Mouse (Mus musculus): ENCODE data around the gene Ampd3.

Gene Ampd3

DNA sequence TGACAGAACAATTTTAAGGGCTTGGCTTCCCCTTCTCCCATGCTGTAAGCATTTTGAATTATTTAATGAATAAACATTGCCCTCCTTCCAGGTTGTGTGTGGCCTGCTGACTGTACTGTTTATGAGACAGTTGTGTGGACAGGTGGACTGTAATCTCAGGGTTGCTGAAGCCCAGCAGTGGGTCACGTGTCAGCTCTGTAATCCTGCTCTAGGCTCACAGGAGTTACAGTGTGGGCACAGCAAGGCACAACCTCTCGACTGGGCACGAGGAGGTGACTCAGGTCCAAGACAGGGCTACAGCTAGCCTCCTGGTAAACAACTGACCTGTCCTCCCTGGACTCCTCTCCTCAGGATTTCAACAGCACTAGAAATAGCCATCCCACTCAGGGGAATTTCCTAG is 4.3 kb downstream of the Ampd3 start:
- DNase-seq: no peak

DNA sequence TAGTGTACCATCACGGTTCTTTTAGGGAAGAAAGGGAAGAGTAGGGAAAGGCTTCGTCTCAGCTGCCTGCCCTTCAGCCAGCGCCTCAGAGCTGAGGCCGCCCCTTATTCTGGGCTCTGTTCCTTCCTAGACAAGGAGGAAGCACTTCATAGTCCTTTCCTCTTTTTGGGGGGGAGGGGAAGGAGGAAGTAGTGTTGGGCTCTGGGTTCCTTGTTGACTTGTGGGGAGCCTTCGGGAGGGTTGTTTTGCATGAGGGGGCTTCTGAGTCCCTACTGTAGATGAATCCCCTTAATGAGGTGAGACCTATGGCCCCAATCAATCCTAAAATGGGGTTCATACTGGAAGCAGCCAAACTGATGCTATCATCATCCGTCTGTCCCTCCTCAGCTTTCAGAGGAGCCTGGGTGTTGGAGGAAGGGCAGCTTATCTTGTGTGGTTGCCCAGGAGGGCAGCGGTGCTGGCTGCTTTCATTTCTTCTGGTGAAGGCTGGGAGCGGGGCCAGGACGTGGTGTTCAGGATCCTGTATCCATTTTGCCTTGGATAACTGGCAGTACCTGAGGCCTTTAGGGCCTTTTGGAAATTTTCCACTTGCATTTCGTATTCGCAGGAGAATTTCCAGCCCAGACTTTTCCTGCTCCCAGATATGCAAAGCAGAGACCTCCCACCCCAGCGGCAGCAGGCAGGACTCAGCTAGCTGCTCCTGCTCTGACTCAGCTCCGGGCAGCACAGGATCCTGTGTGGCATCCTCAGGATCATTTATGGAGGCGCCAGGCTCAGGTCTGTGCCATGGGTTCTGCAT is 5.4 kb downstream of the Ampd3 start:
- peak; percentile 62 for DNase-seq

DNA sequence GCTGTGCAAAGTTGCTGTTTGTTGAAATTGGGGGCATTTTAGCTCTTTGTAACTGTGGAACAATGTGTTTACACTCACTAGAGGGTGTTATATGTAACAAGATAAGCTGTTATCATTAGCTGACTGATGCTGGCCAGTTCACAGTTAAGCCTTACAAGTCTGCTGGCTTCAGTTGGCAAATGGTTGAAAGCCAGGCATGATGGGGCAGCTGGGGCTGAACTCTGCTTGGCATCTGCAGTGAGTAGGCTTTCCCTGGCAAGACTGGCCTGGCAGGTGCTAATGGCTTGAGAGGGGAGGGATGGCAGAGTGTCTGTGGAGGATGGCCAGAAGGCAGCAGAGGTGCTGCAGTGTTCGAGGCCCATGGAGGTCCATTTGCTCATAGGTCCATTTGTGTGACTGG is 6.1 kb downstream of the Ampd3 start:
- peak; percentile 51 for DNase-seq

DNA sequence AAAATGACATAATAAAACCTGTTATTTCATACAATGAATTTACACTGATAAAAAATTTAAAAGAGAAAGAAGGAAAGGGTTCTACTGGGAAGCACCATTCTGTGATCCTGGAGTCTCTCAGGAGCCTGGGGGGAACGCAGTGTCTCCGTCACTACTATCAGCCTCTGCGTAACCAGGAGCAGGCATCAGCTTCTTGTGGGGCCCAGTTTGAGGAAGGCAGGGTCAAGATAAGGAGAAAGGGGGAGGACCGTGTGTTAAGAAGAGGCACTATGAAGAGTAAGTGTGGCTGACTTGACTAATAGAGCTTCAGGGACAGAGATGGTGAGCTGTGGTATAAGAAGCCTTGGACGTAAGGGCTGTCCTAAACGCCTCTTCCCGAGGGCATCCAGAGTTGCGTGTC is 6.7 kb downstream of the Ampd3 start:
- DNase-seq: no peak

DNA sequence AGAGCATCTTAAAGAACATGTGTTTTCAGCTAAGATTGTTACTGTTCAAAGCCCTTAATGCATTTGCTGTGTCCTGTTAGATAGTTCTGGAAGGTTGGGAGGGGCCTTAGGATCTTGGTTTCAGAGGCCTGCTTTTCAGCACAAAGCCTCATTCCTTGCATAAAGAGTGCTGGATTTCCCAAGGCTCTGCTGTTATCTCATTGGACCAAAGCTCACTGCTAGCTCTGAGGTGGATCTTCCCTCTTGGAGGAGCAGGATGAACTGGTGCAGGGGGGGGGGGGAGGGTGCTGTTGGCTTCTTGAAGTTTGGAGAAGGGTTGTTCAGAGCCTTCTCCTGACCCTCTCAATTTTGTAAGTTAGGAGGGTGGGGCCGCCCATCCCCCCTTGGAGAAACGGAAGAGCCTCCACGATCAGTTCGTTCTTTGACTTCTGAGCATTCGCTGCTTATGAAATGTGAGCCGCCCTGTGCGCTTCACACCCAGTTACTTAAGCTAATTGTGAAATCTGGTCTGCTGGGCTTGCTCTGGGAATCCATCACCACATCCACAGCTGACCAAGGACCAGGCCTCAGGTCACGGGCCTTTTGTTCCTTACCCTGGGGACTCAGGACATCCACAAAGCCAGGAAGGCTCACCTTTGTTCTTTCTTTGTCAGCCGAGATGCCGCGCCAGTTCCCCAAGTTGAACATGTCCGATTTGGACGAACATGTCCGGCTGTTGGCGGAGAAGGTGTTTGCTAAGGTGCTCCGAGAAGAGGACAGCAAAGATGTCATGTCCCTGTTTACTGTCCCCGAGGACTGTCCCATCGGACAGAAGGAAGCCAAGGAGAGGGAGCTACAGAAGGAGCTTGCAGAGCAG is 9.4 kb downstream of the Ampd3 start:
- no peak for DNase-seq

DNA sequence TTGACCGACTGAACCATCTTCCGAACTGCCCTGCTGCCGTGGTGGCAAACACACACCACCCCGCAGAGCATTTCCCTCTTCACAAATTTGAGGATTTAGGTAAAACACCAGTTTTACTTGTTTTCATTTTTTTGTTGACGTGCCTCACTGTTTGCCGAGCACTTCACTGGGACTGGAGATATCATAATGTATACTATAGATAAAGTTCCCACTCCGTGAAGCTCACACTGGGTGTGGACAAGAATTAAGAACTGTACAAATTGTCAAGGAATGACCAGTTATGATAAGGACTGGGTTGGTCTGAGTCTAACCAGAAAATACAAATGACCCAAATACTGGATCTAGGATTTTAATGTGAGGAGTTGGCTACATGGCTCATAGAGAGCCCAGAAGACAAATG is 10.9 kb downstream of the Ampd3 start:
- DNase-seq: no peak

DNA sequence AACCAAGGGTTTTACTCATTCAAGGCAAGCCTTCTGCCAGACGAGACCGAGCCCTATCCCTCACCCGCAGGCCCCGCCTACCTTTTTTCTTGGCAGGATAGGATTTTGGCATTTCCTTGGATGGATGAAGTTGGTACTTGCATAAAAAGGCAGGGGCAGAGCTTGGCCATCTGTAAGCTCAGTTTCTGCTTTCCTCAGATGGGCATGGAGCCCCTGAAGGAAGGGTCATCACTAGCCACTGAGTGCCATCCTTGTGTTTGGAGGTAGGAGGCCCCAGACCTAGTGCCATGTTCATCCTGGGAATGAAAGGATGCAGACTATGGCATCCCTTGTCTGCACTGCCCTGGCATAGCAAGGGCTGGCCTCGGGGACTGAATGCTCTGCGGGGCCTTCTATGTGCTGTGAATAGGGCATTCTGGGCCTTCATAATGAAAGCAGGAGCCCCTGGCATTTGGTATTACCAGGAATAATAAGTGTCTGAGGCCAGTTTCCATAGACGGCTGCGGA is 11.7 kb downstream of the Ampd3 start:
- DNase-seq: peak; percentile 48

DNA sequence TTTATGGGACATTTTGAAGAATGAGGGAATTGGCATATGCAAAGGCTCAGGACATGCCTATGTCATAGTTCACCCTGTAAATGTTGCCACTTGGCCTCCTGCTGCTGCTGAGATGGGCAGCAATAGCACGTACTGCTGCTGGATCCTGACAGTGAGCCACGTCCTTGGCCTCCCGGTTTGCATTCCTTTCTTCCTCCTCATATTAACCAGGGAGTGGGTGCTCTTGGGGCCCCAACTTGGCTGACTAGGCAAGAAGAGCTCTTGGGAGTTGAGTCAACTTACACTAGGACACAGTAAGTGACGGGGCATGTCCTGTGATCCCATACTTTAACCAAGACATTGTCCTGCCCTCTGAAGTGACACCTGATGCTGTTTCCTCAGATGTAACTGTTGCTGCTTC is 12.5 kb downstream of the Ampd3 start:
- no peak for DNase-seq

DNA sequence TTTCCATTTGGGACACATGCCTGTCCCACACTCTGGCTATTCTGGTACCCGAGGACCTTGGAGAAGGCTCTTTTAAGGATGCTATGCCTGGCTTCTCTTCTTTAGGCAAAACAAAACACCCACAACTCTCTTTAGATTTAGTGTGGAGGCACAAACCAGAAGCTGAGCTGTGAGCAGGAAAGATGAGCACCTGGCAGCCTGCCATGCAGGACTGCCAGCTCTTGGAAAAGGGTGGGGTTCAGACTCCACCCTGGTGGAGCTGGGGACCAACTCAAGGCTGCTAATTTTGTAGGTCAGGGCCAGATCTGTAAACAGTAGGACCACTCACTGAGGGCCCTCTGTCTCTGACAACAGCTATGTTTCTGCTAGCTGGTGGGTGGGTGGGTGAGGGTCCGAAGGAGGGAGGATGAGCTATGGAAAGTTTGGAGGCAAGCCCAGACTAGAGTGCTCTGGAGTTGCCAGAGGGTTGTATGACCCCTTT is 13.3 kb downstream of the Ampd3 start:
- DNase-seq: peak; percentile 45

DNA sequence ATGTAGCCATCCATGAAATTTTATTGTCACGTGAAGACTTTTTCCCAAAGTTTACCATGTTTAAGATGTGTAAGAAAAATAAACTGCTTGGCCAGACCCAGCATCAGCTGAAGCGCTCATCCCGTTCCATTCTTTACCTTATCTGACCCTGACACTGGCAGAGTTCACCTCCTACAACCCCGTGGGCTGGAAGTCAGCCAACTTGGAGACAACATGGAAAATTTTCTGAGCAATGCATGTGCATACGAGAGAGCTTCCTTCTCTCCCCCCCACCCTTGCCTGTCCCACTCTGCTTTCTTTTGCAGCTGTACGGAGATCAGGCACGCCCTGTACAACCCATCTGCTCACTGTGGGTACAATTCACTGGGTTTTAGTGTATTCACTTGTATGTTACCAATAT is 14.1 kb downstream of the Ampd3 start:
- DNase-seq: no peak

DNA sequence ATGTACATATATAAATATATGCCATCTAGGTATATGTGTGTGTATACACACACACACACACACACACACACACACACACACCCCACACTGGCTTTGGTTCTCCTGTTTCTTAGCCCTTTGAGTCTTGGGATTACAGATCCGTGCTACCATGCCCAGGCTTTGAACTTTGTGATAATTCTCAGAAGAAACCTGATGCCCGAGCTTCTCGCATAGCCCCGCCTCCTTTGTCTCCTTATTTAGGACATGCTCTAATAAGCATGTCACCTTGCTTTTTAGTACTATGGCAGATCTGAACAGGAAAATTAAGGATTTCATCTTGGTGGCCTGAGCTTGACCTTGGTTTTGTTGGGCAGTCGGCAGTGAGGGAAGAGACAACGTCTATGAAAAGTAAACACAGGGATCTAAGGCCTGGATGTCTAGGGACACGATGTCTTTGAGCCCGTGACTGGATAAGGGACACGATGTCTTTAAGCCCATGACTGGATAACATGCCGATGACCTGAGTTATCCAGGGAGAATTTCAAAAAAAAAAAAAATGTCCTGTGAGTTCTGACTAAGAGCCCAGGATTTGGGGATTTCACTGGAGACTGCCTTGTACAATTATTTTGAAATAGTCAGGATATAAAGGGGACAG is 15.0 kb downstream of the Ampd3 start:
- no peak for DNase-seq

DNA sequence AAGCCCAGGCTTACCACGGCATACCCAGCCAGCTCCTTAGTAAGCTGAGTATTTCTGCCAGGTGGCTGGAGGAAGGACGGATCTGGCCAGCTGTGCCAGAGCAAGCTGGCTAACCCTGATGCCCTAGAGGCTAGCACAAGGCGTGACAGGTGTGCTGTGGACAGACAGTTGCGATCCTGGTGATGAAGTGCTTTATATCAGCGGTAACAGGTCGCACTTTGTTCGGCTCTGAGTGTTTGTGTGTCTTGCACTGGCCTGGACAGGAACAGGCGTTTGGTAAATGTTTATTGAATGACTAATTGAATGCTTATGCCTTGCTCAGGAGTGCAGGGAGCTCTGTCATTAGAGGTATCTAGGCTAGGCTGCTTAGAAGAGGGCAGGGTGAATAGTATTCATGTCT is 17.0 kb downstream of the Ampd3 start:
- no peak for DNase-seq

DNA sequence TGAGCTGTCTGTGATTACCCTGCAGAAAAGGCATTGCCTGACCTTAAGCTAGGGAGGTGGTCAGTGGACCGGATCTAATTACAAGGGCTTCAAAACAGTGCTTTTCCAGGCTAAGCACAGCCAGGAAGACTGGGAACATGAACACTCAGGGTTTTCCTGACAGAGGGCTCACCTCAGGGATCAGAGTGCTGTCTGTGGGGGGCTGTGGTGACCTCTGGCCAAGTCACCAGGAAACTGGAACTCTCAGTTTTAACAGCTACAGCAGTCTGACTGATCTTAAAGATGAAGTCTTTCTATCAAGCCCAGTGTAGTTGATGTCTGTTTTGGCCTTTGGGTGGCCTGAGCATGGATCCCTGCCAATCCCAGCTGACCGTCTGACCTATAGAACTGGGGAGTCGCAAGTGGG is 17.7 kb downstream of the Ampd3 start:
- no peak for DNase-seq

DNA sequence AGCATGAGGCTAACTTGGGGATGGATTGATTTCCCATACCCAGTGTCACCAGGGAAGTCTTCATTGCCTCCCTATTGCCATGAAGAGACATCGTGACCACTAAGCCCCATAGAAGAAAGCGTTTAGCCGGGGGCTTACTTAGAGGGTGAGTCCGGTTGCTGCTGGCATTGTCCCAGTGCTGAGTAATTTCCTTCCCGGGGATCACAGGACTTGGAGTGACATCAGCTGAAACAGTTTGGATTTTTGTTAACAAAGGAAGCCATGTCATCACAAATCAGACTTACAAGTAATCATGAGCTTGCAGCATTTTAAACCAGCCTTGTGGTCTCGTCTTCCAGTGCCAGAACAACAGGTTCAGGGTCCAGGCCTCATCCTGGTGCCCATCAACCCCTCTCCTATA is 19.3 kb downstream of the Ampd3 start:
- DNase-seq: no peak

DNA sequence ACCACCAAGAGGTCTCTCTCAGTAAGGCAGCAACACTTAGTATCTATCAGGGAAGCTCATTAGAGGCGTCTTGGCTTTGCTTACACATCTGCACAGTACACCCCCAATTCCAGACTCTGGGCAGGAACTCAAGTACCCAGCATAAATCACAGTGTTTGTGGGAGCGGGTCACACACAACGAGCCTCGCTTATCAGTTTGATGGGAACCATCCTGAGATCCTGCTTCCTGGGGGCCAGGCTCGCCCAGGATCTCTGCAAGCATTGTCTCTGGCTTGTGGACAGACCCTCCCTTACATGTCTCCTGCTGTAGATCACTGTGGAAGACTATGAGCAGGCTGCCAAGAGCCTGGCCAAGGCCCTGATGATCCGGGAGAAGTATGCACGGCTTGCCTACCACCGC is 22.9 kb downstream of the Ampd3 start:
- DNase-seq: no peak

DNA sequence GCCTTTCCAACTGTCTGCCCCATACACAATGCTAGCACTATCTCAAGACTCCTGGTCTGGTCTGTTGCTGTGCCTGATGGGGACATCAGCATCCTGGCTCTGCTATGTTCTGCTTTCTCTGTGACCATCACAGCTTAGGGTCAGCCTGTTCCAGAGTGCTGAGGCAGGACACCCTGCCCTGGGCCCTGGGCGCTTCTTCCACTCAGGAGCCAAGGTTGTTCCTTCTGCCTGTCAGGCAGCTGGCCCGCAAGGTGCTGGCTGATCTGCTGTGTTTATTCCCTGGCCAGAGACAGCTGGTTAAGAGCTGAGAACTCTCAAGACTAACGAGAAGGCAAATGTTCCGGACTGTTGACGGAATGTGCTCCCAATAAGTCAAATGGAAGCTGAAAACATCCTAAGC is 24.2 kb downstream of the Ampd3 start:
- DNase-seq: no peak

DNA sequence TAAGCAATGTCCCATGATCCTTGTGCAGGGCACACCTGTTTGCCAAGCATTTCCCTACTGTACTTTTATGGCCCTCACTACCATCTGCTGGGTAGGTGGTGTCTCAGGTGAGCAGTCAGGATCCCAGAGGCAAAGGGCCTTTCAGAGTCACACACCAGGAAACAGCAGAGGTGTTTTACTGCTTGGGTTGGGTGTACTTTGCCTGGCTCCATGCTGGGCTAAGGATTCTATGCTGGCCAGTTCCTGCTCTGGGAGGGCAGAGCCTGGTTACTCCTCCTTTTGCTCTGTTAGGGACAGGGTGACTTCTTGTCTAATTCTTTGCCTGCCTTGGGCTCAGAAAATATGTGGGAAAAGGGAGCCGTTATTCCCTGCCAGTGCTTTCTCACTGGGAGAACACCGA is 24.8 kb downstream of the Ampd3 start:
- no peak for DNase-seq

DNA sequence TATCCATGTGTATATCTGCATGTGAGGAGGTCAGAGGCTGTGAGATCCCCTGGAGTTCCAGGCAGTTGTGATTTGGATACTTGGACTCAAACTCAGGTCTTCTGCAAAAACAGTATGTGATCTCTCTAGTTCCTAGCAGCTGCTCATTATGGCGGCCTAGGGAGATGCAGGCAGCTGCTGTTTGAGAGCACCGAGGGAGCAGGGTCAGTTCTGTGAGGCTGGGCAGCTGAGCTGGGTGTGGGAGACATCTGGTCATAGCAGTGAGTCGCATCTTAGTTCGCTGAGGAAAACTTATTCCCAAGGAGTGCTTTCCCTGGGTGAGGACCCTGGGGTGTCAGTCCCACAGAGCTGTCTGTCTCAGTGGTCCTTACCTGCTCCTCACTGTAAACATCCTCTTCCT is 26.7 kb downstream of the Ampd3 start:
- no peak for DNase-seq

DNA sequence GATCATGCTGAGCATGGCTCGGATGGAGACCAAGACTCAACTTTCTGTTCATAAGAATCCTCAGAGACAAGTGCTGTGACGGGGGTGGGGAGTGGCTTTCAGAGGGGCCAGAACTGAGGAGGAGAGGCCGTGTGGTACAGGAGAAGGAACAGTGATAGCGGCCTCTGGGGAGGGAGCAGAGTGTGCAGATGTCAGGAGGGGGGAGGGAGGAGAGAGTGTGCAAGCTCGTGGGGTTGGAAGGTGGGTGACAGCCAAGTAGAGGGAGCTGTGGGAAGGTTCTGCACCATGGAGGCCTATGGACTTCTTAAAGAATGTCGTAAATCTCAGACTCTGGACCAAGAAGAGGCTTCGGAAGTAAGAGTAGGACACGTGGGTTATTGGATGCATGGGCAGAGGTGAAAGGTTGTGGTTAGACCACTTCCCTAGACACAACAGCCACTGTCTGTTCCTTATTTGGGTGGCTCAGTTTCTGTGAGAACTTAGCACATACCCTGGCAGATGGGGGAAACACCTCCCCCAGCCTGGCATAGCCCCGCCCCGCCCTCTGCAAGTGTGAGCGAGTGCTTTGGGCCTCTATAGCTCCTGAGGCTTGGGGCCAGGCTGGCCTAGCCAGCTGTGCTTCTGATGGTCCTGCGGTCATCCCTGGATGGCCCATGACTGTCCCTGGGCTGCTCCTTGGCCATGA is 28.5 kb downstream of the Ampd3 start:
- DNase-seq: no peak

DNA sequence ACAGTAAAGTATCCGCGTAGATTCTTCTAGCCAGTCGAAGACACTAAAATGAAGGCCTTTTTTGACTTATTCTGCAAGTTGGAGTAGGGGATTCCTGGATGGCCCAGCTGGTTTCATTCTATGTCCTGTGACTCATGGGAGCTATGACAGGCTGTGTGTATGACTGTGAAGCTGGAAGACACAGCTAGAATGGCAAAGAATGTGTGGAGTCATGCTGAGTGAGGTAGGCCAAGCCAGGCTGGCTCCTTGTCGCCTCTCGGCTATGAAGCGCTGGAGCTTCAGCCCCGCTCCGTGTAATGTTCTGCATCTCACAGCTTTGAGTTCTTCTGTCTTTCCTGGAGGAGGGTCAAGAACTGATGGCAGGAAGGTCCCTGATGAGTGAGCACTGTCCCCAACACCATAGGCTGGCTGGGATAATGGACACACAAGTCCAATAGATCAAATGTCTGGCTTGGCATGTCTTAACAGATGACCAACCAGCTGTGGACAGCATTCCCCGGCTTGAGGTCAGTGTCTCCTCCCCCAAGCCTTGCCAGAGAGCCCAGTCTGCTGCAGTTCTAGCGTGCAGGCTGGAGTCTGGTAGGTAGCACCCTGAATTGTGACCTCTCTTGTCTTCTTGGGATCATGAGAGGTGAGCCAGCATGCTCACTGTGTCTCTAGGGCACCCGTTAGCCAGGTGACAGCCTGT is 29.9 kb downstream of the Ampd3 start:
- DNase-seq: no peak

DNA sequence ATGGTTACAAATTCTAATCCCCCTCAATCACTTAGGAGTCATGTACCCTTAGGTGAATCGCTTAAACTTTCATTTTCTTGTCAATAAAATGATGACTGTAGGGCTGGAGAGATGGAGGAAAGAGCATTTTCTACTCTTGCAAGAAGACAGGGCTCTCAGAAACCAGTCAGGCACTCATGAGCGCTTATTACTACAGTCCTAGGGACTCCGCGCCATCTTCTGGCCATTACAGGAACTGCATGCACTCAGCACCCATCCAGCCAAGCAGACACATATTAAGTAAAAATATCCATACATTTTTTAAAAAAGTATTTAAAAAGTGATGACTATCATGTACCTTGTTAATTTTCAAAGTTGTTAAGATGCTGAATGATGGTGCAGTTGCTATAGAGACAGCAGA is 33.0 kb downstream of the Ampd3 start:
- DNase-seq: peak; percentile 76

DNA sequence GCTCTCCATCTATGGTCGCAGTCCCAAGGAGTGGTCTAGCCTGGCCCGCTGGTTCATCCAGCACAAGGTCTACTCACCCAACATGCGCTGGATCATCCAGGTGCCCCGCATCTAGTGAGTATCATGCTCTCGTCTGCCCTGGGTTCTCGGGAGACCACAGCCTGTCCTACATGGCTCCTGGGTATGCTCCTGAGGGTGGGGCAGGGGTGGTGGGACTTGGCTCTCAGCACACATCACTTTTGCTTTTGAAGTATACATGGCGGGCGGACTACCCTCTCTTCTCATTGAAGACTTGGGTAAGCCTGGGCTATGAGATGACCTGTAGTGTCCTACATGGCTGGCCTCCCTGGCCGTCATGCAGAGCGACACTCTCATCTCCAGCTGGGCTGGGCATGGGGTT is 35.1 kb downstream of the Ampd3 start:
- DNase-seq: no peak

All from cerebellum, adult 9-11 months (tissue).